Mouse (Mus musculus) bone marrow, adult 2 months (tissue): Measurements from ENCODE around the gene Pde4c.

Experiments
- CTCF ChIP-seq: fragments of 200-500 bp; IDR thresholded peaks from 2 replicates; pipeline ENCODE4 v1.5.1; 2011; ENCODE audit warnings: low read length, control low read depth; ENCODE audit not compliant: control insufficient read depth, insufficient read depth
- POLR2A ChIP-seq: fragments of 200-500 bp; IDR thresholded peaks from 2 replicates; pipeline ENCODE4 v1.6.1; 2011; ENCODE audit warnings: low read depth, mild to moderate bottlenecking, control low read depth, low read length, borderline replicate concordance; ENCODE audit not compliant: control insufficient read depth

DNA sequence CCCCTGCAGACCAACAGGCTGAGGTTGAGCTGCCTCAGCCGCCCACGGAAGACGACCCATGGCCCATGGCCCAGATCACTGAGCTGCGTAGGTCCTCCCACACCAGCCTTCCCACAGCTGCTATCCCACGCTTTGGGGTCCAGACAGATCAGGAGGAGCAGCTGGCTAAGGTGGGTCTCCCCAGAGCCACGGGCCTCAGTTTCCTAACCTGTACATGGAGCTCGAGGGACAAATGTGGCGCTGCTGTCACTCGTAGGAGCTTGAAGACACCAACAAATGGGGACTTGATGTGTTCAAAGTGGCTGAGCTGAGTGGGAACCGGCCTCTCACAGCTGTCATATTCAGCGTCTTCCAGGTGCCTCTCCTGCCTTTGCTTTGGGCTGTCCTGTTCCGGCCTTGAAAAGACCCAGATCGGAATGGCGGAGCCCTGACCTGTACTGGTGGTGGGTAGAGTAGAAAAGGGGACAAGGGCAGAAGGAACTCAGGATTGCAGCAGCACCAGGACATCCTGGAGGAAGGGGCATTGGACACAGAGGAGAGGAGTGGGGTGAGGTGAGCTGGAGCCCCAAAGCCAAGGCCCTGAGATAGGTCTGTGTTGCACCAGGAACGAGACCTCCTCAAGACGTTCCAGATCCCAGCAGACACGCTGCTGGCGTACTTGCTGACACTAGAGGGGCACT, 23.8 kb downstream of the Pde4c start:
- TF ChIP-seq CTCF (no peak), POLR2A (no peak)
